Mouse (Mus musculus) liver, postnatal 0 days (tissue): ENCODE measurements around the gene Eif6.

Experiments
- CTCF ChIP-seq: sonication (generic); IDR thresholded peaks from 2 replicates; pipeline ENCODE4 v1.5.1; 2016; ENCODE audit warnings: antibody characterized with exemption, low read depth
- EP300 ChIP-seq: IDR thresholded peaks from 2 replicates; pipeline ENCODE4 v1.6.1; 2016; ENCODE audit warnings: antibody characterized with exemption, low read depth, mild to moderate bottlenecking

DNA sequence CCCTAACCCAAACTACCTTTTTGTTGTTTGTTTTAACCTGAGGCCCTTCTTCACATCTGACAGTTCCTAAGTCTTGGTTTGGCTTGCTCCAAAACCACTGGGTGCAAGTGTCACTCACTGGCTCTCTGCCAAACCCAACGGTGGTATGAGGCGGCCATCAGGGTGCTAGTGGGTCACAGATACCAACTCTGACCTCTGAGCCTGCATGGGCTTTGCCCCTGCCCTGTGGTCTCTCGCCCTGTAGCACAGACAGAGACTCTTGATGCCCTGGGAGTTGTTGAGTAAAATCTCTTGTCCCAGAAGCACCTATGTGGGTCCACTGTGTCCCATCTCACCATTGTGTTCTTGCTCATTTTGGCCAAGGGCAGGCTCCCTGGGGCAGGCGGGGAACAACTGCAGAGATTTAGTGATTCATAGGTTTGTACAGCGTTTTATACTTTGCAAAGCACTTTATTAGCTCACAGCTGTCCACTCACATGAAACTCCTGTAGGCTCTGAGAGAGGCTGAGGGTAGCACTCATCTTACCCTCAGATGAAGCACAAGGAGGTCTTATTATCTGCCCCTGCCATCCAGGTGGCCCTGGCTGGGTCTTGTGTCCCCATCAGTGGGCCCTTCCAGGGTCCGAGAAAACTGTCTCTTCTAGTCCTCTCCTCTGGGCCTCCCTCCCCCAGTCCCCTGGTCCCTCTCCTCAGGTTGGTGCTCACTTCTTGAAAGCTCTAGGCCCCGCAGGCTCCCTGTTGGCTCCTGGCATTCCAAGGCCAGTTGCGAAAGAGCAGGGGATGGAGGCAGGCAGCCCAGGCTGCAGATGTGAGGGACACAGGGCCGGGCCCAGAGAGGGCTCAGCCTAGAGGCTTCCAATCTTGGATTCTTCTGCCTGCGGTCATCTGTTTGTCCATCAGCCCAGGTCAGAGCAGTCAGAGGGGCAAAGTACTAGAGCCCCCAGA lies 9.2 kb downstream of the Eif6 start:
- TF ChIP-seq CTCF = no peak
- TF ChIP-seq EP300 = no peak
